Mouse (Mus musculus) embryo, embryonic 11 days (tissue): ENCODE data around the gene Stam.
A peak's percentile ranks its signal among the peaks of the same experiment; 100 is the strongest.

Source experiments
- DNase-seq: peaks from one replicate; pipeline ENCODE4 v3.0.0-alpha.2; 2015

The Stam gene

DNA sequence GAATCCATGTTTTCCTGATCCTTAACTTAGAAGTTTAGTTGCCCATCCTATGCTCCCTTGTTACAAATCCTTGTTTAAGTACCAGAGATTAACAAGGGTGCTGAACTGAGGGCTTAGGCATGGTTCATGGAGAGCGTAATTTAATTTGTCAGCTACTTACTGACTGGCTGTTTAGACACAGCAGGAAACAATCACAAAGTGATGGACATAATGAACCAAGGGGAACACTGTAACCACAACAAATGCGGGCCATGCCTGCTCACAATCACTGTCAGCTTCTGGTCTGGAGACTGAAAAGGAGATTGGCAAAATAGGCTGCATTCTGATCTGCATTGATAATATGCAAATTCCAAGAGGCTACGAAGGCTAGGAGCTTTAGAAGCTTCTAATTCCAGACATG lies 53.7 kb downstream of the Stam start:
- DNase-seq: no peak

DNA sequence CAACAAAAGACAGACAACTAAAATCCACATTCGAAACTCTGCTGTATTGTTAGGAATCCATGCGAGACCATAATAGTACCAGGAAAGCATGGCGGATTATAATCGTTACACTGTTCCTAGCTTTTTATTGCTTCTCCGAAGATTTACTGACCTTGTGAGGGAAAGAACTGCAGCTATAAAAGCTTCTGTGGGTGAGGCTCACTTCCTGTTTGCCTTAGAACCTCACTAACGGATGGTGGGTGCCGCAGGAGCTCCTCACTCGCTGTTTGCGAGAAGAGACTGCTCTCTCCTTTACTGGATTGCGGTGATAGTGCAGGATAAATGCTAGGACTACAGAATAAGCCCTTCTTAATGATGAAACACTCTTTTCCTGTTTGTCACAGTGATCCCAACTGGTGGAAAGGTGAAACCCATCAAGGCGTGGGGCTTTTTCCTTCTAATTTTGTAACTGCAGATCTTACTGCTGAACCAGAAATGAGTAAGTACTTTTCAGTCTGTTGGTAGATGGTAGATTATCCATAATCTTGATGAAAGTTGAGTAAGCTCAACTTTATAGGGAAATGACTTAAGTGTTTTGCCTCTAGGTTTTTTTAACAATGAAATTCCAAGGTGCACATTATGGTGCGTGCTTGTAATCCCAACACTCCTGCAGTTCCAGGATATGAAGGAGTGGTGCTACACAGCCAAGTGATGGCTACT lies 56.9 kb downstream of the Stam start:
- no peak for DNase-seq

DNA sequence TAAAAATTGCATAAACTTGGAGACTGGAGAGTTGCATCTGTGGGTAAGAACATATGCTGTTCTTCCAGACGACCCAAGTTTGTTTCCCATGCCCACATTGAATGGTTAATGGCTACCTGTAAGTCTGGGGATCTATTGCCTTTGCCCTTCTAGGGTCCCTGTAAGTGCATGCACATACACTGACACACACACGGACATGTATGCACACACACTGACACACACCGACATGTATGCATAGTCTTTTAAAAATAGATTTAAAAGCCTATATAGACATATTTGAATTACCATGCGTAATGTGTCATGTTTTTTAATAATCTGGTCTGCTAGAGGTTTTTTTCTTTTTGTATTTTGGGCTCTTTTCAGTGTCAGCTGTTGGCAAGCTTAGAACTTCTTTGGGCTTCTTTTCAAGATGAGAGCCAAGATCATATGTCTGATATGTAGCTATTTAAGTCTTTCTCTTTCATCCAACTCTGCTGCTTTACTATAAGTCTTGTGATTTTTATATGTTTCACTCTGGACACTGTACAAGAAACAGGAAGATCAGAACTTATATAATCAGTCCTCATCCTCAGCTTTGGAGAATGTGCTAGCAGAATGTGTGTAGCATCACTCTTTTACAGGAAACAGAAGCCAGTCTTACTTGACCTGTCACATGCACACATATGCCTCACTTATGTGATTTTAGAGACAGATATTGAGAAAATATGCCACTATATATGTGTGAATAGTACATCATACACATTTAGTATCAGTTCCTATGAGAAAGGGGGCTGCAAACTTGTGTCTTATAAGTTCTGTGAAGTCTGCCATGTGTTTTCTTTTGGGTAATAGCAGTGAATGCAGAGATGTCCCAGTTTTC lies 58.8 kb downstream of the Stam start:
- no peak for DNase-seq

DNA sequence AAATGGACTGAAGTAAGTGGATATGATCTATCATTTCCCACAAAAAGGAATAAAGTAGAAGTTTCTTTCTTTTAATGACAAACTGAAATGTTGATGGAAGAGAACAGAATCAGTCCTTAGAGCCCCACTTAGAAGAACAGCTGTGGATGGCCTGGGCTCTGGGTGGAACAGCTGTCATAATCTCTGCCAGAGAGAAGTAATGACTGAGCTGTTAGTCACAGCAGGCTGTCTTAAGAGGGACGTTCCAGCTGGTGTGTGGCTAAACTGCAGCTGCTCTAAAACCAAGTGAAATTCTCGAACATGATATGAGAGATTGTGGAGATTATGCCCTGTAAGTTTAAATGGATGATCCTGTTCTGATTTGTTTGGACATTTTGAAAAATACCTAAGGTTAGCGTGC lies 63.0 kb downstream of the Stam start:
- DNase-seq: no peak

DNA sequence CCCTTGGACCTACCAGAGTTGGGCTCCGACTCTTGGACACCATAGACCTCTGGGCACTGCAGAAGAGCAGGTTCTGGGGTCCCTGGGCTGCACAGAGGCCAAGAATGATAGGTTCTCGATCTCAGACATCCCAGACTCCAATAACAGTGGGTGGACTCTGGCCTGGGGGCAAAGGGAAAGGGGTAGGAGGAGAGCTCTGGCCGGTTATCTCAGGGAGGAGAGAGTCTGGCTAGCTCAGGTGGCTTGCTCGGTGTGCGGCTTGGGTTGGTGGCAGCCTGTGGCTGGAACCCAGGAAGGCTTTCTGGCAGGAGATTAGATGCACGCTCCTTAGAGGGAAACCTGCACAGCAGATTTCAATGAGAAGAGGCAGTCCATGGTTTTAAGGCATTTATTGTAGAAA lies 65.7 kb downstream of the Stam start:
- DNase-seq: no peak

DNA sequence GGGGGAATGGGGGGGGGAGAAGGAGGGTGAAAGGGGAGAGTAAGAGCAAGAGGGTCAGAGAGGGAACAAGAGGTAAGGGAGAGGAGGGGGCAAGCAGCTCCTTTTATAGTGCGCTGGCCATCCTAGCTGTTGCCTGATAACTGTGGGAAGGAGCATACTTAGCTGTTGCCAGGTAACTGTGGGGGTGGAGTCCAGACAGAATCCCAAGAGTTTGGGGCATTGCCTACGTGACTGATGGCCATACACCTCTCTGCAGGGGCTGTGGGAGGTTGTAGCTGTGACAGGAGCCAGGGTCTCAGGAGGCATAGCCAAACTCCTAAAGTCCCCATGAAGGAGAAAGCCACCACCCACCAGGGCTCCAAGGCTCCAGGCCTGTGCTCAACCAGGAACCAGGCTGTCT lies 66.1 kb downstream of the Stam start:
- DNase-seq: no peak

DNA sequence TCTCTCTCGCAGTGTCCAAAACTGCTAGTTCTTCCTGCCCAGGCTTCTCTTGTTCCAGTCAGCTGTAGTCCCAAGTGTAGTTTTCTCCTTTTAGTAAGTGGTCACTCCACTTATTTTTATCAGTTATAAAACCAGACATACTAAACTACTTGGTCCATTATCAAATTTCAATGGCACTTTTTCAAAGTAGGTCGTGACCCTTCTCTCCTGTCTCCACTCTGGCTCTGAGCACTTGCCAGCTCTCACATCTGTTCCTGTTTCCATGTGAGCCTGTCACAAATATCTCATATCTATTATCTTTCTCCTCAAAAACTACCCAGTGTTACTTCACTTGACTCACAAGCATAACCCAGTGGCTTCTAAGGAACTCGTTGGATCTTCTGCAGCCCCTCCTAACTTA lies 71.4 kb downstream of the Stam start:
- DNase-seq: no peak

DNA sequence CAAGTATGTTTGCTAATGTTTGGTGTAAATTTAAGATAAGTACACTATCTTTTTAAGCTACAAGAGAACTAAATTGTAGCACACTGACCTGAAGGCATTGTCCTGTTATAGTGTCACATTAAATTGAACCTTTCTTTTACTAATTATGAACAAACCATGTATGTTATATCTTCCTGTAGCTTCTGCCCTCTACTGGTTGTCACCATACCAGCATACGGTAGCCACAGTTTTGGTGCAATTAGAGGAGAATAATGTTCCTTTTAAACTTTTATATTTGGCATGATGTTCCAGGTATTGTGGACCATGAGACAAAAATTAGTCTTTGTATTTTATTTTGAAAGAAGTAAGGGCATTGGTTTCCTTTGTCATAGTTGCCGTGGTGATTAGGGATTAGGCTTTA lies 73.0 kb downstream of the Stam start:
- no peak for DNase-seq

DNA sequence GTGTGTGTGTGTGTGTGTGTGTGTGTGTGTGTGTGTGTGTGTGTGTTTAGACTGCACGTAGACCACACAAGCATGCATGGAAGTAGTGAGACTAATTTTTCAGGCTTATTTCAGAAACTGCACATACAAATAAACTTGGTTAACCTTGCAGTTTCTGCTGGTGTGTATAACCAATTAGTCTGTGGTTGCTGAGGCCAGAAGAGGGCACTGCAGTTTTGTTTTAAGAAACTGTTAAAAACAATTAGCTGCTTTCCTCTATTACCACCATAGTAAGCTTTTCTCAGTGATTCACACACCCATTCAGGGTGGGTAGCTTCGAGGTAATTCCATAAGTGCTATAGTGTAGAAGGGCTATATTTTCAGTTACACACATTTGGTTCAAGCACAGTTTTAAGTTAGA lies 76.9 kb downstream of the Stam start:
- DNase-seq: no peak

DNA sequence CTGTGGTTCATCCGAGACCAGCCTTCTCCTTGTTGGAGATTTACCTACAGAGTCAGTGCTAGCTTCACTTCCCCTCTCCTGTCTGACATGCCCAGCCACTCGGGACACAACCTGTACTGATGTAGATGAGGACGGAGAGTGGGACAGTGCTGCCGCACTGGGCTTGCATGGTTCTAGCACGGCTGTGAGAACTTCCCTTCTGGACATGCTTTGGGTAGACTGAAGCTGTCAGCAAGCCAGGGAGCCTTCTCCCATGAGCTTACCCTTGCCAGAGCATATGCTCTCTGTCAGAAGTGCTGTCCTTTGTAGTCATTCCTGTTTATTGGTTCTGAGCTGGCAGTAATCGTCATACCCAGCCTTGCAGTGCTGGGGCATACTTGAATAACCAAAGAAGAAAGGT lies 78.0 kb downstream of the Stam start:
- DNase-seq: no peak

DNA sequence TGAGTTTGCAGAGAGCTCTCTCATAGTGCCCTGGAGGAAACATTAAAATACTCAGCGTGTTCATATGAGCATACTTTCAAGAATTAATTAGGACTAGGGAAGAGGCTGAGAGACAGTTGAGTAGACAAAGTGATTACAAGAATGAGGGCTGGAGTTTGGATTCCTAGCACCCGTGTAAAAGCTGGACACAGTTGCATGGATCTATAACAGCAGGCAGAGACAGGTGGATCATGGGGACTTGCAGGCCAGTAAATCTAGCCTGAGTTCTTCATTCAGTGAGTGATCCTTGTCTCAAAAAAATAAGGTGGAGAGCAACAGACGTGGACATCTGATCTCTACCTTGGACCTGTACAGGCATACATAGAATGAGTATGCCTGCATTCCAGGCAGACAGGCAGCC lies 85.1 kb downstream of the Stam start:
- DNase-seq: no peak

DNA sequence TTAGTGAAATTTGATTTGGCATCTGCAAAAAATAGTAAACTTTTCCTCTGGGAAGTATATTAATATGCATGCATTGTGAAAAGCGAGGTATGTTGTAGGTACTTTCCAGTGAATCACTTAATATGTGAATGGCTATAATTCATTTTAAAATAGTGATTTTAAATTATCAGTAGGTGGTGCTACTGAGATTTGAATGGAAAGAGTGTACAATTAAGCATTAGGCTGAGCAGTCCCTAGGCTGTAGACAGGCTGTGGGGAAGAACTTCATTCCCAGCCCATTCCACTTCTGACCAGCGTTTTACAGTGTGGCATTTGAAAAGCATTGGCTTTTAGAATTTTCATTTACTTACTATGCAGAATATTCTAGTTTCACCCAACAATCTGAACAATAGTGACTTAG lies 85.9 kb downstream of the Stam start:
- DNase-seq: no peak

DNA sequence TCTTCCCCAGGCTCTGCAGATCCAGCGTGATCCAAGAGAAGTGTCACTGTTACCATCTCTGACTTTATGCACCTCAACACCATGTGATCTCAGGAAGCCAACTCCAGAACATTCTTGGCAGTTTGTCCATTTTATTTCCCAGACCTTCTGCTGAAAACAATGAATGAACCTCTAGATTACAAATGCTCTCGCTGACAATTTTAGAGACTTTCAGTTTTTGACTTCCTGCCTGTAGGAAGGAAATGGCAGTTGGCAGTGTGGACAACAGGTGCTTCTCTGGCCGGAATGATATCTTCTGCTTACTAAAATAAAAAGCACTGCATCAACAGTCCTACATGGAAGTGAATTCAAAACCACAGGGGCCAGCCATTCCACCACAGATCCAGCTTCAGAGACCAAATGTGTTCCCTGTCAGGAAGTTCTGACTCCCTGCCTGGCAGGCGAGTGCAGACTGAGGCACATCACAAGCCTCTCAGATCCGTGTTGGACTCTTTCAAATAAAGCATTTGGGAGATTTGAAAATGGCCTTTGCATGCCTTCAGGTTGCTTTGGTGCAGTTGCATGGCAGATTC lies 90.6 kb downstream of the Stam start:
- no peak for DNase-seq

DNA sequence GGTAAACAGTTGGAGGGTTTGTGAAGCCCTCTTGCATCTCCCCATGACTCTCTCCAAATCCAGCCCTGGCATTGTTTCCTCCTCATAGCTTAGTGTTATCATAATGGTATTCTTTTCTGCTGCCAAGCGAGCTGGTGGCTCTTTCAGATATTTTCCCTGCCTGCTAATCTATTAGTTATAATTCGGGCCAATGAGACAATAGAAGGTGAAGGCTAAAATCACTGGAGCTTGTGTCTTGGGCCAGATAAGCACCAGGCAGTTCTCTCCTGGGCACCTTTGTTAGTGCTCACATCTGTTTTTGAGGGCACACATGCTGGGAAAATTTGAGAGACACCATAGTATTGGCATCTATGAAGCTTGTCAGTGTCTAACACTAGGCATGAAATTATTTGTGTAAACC lies 91.2 kb downstream of the Stam start:
- DNase-seq: no peak

DNA sequence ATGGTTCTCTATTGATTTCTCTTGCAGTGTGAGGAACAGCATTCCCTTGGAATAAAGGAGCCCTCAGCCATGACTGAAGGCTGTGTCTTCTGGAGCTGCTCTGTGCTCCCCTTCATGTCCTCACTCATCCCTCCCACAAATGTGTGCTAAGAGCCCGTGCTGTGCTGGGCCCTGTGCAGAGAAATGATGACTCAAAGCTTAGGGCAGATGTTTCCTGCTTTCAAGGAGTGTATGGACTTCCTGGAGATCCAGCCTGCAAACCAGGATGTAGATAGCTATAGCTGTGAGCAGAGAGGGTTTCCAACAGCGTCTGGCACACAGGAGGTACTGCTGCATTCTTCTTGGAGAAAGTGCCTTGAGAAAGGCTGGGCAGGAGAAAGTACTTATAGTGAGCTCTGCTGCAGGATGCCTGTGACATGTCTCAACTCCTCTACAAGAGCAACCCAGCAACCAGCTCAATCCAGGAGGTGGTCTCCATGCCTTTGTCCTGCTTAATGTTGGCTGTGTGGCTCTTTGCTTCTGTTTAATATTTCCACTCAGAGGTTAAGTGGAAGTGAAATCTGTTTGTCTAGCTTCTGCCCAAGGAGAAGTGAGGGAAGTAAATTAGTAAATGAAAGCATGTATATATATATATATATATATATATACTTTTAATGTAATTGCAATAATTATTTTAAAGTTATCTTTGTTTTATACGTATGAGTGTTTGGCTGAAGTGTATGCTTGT lies 91.9 kb downstream of the Stam start:
- peak; percentile 10 for DNase-seq

DNA sequence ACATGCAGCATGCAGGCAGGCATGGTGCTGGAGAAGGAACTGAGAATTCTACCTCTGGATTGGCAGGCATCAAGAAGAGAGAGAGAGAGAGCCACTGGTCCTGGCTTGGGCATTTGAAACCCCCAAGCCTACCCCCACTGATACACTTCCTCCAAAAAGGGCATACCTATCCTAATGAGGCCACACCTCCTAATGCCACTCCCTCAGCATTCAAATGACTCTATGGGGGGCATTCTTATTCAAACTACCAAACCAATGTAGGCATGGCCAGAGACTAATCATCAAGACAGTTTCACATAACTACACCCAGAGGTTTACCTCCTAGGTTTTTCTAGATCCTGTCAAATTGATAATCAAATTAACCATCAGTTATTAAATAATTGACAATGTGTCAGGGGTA lies 93.8 kb downstream of the Stam start:
- DNase-seq: no peak

DNA sequence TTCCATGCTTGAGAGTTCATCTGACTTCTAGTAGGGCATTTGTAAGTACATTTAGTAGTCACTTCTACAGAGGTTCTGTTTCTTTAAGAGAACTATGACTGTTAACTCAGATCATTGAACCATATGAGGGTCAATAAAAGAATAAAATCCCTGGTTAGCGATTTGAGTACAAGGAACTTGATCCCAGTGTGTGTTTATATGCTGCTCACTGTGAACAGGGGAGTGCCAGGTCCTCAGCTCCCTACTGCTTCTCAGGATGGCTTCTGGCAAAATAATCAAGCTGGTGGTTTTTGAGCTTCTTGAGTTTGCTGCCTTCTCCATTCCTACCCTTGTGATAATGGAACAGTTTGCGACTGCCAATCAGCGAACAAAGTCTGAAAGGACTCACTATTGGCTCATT lies 100.4 kb downstream of the Stam start, which contains the start of gene Tmem236:
Gene Tmem236, plus strand, starts transcription at position 190 of the 400 bp plus-strand sequence.
- DNase-seq: no peak

DNA sequence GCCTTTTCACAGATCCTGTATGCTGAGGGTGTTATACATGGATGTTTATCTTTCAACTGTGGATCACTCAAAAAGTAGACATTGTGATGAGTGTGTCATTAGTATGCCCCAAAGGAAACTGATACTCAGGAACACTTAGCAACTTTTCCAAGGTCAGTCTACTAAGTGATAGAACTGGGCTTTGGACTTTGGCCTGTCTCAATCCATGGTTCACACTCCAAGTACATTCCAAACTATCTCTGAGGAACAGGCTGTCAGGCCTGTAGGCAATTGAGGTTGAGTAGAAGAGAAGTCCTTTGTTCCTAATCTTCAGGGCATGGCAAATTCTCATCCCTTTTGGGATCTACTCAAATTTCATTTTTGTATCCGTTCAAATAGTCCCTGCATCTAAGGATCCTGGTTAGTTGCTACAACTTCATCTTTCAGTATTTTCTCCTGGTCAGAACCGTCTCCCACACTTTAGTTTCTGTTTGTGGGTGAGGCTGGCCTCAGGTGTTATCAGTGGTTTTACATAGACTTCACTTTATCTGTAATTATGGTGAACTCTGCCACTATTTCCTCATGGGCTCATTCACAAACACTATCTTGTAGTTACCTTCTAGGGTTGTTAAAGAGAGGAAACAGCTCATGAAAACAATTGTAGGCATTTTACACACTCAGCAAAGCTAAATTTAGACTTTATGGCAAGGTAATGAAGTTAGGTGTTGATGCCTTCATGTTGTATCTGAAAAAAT lies 102.7 kb downstream of the Stam start:
- DNase-seq: no peak

DNA sequence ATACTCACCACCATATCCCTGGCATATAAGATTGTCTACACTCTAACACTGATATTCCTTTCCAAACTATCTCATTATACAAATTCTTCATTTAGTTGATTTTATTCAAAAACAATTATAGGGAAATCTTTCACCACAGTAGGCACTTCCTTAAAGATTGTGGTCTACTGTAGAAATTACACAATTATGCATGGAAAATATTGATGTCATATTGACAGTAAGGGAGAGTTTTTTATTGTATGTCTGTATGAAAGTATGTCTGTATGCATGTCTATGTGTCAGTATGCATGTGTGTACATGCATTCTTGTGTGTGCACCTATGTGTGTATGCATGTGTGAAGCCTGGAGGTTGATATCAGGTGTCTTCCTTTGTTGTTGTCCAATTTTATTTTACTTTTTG lies 110.5 kb downstream of the Stam start:
- no peak for DNase-seq

DNA sequence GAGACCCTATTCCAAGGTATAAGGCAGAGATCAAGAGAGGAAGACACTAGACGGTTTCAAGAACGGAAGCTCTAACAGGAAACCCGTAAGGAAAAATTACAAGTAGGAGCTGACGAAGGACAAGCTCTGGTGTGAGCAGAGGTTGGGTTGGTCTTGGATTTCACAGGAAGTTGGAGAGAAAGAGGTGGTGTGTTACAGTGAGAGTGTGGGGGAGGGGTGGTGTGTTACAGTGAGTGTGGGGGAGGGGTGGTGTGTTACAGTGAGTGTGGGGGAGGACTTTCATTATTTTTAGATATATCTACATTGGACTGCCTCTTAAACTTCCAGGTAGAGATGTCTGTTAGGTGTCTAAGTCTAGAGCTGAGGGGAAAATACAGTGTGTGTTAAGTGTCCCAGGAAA lies 116.8 kb downstream of the Stam start:
- peak; percentile 12 for DNase-seq

DNA sequence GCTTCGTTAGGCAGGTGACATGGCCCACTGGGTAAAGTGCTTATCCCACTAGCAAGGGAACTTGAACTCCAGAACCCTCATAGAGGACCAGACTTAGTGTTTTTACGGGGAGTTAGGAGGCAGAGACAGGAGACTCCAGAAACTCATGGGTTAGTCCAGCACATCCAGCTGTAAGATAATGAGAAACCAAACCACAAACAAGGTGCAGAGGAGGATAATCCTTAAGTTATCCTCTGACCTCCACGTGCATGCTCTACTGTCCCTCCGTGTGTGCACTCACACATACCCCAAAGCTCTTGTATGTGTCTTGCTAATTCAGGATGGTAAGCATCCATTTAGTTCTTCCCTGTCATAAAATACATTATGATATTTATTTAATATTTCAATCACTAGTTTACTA lies 117.7 kb downstream of the Stam start:
- no peak for DNase-seq

DNA sequence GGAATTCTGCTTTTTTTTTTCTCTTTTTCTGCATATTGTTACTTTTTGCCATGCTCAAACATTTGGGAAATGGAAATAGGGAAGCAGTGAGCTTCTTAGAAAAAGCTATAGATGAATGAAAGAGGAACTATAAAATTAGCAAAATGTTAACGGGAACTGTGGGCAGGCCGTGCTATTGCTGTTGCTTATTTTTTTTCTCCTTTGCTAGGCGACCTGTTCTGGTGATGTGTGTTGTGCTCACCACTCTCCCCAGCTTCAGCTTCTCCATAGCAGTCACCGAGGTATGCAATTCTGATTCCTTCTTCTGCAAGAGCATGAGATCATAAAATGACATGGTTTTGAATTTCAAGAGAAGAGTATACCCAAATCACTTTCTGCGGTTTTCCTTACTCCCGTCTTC lies 118.1 kb downstream of the Stam start:
- no peak for DNase-seq
